Mouse (Mus musculus) cortical plate, adult 2 months (tissue): Measurements from ENCODE around the gene Vmn2r81. TPM values are rescaled to one million over a fixed set of nuclear protein-coding genes. Genes with fewer than 3 reads are reported as not detected.
"Not testable (repeated sequence)": the region's sequence is repeated elsewhere in the genome, so short reads cannot be mapped to it uniquely, and the experiment has no call there.

Source experiments
- H3K27ac ChIP-seq: fragments of 200-500 bp; 2 replicates; pipeline ENCODE4 v1.5.1; 2012; ENCODE audit warnings: low read length, control low read depth, inconsistent platforms; ENCODE audit not compliant: insufficient read depth
- H3K4me1 ChIP-seq: fragments of 200-500 bp; 2 replicates; pipeline ENCODE4 v1.6.1; 2011; ENCODE audit warnings: low read length; ENCODE audit not compliant: control insufficient read depth, insufficient read depth
- H3K4me3 ChIP-seq: fragments of 200-500 bp; 2 replicates; pipeline ENCODE4 v1.5.1; 2011; ENCODE audit warnings: mild to moderate bottlenecking, low read length, control low read depth; ENCODE audit not compliant: insufficient read depth
- CTCF ChIP-seq: fragments of 200-500 bp; IDR thresholded peaks from 2 replicates; pipeline ENCODE4 v1.5.1; 2011; ENCODE audit warnings: mild to moderate bottlenecking, control low read depth, low read length; ENCODE audit not compliant: insufficient read depth; ENCODE audit errors: extremely low read depth
- POLR2A ChIP-seq: fragments of 200-500 bp; IDR thresholded peaks from 2 replicates; pipeline ENCODE4 v1.6.1; 2011; ENCODE audit warnings: mild to moderate bottlenecking, low read length, control low read depth; ENCODE audit not compliant: insufficient read depth; ENCODE audit errors: extremely low read depth
- polyA plus RNA-seq: library from polyadenylated mRNA; depleted of rRNA; stranded (reverse); fragments of >200 nt; gene quantifications from 2 replicates; pipeline ENCODE4 v1.2.3, GENCODE M21; 2012; rRNA removed

The Vmn2r81 gene
- polyA plus RNA-seq, result not detected in 2 replicates

DNA sequence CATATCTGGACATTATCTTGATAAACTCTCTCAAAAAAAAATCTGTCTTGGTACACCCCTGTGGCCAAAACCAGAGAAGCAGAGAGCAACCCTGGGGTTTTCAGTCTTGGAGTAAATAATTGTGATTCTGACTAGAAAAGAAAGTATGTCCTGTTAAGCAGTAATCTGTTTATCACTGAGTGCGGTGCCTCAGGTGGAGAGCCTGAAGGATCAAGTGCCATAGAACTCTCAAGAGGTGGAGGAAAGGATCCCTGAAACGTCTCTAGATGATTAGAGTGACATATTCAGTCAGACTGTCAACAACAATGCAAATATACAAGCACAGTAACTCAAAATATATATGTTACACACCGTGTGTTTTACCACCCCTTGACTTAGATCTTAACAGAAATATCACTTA is at the start of gene Vmn2r81:
Vmn2r81 (plus strand) TSS at position 301 of the 400 bp plus-strand sequence.
- H3K4me1 ChIP-seq, H3K4me3 ChIP-seq, H3K27ac ChIP-seq: not testable (repeated sequence)

DNA sequence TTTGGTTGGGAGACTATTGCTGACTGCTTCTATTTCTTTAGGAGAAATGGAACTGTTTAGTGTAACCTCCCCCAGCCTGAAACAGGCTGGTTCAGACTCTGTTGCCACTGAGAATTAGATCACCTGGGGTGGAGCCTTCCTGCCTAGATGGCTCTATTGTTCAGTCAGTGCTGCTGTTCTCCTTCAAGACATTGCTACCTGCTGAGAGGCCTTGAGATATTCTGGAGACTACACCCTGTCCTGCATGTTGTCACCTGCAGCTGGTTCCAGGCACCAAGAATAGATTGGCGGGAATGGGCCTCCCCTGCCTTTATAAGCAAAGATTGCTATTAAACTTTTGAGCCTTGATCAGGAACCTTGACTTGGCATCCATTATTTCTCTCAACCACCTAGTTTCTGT is 47.5 kb upstream of the Vmn2r81 start:
- not testable (repeated sequence) for H3K4me3 ChIP-seq, H3K4me1 ChIP-seq, H3K27ac ChIP-seq

DNA sequence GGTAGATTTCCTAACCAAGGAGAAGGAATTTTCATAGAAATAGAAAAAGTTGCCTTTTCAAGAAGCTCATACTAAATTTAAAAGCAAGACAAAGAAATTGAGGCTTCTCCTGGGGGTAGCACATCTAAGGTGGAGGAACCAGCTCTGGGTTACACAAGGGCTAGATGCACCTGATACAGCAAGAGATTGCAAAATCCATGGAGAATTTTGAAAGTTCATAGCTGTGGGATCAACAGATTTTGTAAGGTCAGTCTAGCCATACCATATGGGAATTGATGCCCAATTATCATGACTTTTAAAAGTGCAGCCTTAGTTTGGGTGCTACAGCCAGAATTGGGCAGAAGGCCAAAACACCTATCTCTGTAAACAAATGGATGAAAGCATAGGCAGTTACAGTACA is 27.1 kb upstream of the Vmn2r81 start:
- Histone ChIP-seq H3K4me3 (no peak overlapping the region), H3K4me1 (no peaks in the 10 kb centered on the region), H3K27ac (no peak overlapping the region)
- no peak for TF ChIP-seq CTCF

DNA sequence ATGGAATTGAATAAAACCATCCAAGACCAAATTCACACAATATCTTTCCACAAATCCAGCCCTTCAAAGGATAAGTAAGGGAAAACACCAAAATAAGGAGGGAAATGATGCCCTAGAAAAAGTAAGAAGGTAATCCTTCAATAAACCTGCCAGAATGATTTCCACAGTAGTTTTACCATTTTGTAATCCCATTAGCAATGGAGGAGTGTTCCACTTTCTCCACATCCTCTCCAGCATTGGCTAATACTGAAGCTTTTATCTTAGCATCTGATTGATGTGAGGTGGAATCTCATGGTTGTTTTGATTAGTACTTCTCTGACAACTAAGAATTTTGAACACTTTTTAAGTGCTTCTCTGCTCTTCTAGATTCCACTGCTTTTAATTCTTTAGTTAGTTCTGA is 25.9 kb upstream of the Vmn2r81 start:
- Histone ChIP-seq H3K4me1 (no peaks in the 10 kb centered on the region), H3K4me3 (no peak overlapping the region), H3K27ac (no peak overlapping the region)
- no peak for TF ChIP-seq CTCF
- TF ChIP-seq POLR2A, result no peak

DNA sequence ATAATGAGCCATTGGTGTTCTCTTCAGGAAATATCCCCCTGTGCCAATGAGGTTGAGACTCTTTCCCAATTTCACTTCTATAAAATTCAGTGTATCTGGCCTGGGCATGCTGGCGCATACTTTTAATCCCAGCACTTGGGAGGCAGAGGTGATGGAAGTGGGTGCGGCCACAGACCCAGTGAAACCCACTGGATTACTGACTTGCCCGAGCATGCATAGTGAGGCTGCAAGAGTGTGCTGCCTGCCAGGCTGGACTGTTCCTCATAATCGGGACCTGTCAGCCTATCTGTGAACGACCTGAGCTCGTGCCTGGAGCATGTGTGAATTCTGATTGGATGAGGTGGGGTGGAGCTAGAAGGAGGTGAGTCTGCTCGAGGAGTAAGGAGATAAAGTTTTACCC is 25.3 kb upstream of the Vmn2r81 start:
- no peak overlapping the region for H3K4me3 ChIP-seq
- TF ChIP-seq POLR2A (no peak), CTCF (no peak)

DNA sequence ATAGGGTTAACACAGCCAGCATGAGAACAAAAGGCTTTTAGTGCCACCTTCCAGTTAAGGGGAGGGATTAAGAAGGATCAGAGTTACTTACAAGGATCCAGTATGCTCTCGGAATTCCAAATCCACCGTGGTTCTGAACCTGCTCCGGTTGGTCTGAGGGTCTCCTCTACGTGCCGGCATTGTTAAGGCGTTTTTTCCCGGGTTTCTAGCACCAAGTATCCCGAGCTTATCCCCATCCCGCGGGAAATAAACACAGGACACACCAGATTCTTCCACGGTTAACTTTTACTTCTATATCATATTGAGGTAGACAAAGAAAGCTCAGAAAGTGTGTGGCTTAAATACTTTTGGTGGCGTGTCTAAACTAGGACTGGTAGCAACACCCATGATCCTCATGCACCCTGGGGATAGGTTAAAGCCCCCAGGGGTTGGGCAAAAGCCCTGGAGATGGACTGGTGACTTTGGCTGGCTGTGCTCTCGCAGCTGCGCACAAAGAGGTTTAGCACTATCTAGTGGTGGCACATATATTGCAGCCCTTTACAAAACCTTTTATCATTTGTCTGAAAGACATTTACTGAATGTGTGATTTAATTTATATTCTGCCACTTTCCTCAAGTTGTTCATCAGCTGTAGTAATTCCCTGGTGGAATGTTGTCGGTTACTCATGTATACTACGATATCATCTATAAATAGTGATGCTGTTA is 74.7 kb downstream of the Vmn2r81 start:
- H3K4me1 ChIP-seq, H3K27ac ChIP-seq: not testable (repeated sequence)
- H3K4me3 ChIP-seq, result 0 out of 2 replicates have a peak overlapping the region, but pooled peaks have one; percentile 31

More for the DNA sequence above, 25.3 kb upstream of the Vmn2r81 start:
- no peak overlapping the region for H3K27ac ChIP-seq
- no peaks in the 10 kb centered on the region for H3K4me1 ChIP-seq

DNA sequence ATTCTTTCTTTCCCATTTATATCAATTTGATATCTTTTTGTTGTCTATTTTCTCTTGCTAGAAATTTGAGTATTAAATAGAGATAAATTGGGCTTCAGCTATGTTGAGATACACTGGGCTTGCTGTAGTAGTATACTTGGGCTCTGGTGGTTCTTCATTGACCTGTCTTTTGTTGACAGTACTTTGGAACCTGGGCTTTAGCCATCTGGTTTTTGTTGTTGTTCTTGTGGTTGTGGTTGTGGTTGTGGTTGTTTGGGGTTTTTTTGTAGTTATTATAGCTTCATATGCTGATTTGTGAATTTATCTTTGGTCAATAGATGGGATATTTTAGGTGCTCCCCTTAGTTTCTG is 75.2 kb downstream of the Vmn2r81 start:
- Histone ChIP-seq H3K4me1 (no peaks in the 10 kb centered on the region), H3K4me3 (no peak overlapping the region), H3K27ac (no peak overlapping the region)
- no peak for TF ChIP-seq POLR2A
- TF ChIP-seq CTCF, result no peak

Other genes starting within 250 kb of the Vmn2r81 start
- not detected in 2 replicates for gene Olfr1351, start 235.2 kb upstream of the Vmn2r81 start, polyA plus RNA-seq
- not detected in 2 replicates for gene Olfr57, start 219.0 kb upstream of the Vmn2r81 start, polyA plus RNA-seq
- gene 2610008E11Rik, start 150.1 kb upstream of the Vmn2r81 start, polyA plus RNA-seq, result 14.6 and 15.1 TPM in 2 replicates
- gene Vmn2r80, start 98.9 kb upstream of the Vmn2r81 start, polyA plus RNA-seq, result not detected in 2 replicates
- gene Vmn2r82, start 108.8 kb downstream of the Vmn2r81 start, polyA plus RNA-seq, result not detected in 2 replicates
- gene Vmn2r83, start 221.0 kb downstream of the Vmn2r81 start, polyA plus RNA-seq, result not detected in 2 replicates